Mouse (Mus musculus) kidney, postnatal 14 days (tissue): Measurements from ENCODE around the gene Gm8947.
"Not testable (repeated sequence)": the region's sequence is repeated elsewhere in the genome, so short reads cannot be mapped to it uniquely, and the experiment has no call there.

Source experiments
- DNase-seq: peaks from one replicate; pipeline ENCODE4 v3.0.0; 2022; ENCODE audit warnings: mixed read lengths

Gm8947 gene

DNA sequence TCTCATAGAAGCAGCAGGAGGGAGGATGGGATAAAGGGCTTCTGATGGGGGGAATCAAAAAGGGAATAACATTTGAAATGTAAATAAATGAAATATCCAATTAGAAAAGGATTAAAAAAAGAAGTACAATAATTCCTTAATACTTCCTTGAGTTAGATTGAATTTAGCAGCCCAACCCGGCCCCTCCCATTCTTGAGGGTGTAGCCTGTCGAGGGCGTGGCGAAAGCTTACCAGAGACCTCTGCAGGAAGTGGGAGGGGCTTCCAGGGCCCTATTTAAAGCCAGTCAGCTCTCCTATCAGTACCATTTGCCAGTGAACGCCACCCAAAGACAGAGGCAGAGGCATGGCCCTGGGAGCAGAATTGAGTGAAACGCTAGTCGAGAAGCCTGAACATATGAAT is at the start of gene Gm8947:
Gm8947 (plus strand) TSS at position 302 of the 400 bp plus-strand sequence.
- DNase-seq = not testable (repeated sequence)

DNA sequence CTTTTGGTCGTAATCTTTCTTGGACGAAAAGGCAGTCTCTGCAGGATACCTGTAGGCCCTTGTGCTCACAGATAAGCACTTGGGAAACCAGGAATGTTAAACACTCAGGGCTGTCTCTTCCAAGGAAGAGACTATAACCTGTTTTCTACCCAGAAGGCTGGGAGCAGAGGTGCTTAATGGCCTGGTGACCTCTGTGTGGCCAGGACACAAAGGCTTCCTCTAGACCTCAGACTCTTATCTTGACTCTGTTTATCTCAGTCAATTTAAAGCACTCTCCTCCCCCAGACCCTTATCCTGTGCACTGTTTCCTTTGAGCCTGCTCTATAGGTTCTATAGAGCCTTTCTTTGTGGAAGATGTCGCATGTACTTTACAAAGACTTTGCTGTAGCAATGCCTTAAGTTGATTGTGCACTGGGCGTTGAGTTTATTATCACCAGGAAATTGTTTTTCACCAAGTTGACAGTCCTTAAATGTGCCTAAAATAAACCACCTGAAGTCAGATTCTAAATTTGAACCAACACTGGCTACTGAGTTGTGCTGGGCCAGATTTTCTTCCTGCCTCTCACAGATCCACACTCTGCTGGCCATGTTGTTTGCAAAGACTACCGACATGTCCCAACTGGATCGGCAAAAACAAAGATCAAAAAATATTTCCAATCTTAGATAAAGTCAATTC is 47.6 kb upstream of the Gm8947 start:
- no peak for DNase-seq

DNA sequence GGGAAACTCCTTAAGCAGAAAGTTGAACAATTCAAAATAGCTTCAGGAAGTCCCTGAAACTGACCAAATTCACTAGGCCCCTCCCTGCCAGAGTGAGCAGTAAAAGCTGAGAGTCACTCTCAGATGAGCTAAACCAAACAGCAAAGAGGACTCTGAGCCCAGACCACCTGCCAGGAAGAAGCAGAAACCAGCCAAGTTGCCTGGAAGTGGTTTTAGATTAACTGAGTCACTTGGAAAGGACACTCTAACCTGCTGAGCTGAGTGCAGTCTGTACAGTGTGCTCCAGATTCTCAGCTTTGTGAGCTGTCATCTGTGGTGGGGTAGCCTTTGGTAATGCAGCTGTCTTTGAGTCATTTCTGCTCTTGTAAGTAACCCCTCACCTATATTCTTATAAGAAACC is 44.4 kb upstream of the Gm8947 start:
- DNase-seq = no peak

DNA sequence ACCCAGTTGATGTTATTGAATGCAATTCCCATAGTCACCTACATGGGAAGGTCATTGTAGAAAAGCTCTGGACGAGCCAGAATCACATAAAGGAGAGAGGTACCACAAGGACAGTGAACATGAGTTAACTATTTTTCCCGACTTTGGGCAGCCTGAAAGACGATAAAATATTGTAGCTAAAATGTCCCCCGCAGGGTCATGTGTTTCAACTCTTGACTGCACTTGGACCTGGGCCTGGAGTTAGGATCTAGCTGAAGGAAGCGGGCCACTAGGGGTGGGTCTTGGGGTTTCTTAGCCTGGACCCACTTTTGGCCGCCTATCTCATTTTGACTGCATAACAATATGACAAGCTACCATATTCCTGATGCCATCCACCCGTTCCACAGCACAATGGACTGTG is 42.0 kb upstream of the Gm8947 start:
- DNase-seq = no peak

DNA sequence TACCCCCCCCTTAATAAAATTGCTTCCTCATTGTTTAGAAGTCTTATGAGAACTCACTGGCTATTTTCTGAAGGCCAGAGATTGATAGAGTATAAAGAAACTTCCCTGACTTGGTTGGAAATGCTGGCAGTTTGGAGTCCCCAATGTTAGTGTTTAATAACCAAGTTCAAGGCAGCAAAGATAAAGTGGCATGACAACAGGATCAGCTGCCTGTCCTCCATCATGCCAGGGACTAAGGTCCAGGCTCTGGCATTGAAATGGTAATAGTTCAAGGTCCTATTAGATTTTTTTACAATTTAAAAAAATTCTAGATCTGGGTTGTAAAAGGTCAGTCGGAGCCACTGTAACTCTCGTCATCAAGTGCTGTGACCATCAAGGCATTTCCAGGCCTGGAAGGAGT is 41.1 kb upstream of the Gm8947 start:
- DNase-seq = no peak

DNA sequence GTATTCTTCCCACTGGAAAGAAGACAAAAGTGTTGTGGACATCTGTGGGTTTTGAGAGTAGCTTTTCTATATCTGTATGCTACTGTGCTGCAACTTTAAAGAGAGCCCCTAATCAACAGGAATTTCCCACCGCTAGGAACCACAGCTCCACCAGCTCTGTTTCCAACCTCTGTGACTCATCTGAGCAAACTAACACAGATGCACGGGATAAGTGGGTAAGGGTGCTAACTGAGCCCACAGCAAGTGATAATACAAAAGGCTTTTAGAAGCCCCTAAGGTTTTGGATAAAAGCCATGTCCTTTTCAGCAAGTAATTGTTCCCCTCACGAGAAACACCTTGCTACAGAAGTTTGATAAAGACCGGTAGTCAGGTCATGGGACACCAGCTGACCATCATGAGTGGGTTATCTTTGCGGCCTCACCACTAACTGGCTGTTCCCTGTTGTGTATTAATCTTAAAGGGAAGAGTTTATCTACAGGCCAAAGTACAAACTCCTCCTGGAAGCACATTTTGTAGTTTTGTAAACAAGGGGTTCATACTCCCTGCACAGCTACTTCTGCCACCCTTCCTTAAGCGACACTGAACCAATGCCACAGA is 39.0 kb upstream of the Gm8947 start:
- no peak for DNase-seq

DNA sequence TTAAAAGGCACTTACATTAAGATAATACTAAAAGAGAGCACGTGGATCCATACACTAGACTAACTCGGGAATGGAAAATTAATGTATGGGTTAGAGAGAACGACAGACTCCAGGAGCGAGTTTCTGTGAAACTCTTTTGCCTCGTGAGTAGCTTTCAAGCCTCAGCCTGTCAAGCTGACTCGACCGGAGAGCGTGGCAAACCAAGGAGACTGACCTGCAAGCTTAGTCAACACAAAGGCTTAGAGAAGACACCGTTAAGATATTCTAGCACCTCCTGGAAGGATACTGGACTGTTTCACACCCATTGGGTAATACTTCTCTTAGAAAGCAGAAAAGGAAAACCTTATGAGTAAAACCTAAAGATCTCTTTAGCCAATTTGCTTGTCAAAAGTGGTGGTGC is 38.0 kb upstream of the Gm8947 start:
- not testable (repeated sequence) for DNase-seq

DNA sequence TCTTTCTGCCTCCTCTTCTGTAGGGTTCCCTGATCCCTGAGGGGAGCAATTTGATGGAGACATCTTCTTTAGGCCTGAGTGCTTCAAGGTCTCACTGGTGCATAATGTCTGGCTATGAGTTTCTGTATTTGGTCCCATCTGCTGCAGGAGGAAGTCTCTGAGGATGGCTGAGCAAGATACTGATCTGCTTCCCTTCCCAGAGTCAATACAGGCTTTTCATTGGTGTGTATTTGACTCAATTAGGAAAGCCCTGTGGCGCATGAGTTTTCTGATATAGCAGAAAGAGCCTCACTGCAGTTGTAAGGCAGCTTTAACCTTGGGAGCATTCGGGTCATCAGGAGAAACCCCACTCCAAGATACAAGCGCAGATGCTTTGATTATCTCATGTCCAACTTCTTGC is 36.0 kb upstream of the Gm8947 start:
- no peak for DNase-seq

DNA sequence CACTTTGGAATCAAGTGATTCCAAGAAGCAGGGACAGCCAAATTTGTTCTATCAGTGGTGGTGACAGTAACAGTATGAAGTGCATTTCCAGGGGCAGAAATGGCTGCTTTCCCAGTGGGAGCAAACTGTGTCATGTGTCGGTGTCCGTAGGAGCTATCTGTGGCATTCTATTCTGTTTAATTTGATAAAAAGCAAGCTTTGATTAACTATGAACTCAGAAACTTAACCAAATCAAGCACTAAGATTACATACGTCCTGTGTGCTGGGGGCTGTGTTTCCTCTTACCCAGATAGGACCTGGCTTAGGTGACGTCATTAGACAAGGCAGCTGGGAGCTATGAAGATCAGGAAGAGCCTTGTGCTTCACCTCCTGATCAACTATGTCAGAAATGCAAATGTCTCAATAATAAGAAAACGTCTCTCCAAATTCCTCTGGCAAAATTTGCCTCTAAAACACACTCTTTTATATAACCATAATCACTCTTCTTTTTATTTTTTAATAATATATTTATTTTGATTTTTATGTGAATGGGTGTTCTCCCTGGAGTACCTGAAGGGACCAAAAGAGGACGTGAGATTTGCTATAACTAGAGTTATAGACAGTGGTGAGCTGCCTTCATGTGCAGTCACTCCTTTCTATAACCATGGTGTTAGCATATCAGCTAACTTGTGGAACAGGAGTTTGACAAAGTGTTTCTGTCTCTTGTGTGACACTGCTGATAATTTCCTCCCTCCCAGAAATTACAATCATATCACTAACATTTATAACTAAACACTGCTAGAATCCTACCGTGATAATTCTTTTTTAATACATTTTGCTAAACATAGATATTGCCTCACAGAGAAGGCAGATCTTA is 35.2 kb upstream of the Gm8947 start:
- DNase-seq = no peak

DNA sequence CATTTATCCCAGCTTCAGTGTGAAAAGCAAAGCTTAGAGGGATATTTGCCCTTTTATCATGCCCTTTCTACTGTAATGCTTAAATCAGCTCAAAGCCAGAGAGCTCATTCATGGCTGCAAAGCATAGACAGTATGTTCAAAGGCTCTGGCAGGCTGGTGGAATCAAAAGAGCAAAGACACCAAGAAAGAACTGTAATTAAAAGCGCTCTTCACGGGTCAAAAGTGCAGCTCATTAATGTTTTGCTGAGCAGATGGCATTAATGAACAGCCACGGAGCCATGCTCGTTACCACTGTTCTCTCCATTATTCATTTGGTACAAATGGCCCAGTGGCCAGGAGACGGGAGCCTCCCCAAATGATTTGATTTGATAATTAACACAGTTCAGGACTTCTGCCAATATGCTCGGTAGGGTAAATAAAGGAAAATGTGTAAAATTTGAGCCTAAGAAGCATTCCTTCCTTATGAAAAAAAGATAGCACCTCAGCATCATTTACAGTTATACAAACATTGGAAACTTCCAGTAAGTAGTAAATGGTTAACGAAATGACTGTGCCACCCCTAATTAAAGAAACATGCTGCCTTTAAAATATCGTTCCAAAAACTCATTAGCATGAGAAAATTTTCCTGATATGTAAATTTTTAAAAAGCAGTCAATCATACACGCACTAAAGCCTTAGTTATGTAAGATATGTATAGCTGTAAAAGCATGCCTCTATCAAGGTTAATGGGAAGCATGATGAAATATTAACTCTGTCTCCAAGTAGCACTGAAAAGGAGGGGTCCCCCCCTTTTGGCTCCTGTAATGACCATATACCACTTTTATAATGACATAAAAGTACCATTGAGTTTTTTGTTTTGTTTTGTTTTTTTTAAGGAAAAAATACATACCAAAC is 34.0 kb upstream of the Gm8947 start:
- peak; percentile 84 for DNase-seq

DNA sequence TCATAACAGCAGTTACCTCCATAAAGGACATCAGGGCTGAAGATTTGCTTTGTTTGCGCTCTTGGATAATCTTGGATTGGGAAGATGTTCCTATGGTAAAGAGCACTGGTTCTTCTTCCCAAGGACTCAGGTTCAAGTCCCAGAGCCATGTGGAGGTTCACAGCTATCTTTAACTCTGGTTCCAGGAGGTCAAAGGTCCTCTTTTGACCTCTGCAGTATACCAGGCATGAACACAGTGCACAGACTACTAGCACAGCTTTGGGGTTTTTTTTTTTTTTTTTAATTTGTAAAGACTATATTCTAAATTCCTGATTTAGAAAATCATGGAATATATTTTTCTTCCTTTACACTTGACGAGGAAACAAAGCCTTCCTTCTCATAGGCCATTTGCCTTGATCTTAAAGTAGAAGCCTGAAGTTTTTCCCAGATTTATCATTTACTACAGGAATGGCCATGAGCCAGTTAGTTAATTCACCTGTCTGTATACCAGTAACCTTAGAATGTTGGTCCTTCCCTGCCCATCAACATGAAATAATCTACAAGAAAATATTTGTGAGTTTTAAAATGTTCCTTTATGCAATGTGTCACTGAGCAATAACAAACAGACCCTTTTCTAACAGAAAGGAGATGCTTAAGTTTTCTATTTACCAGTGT is 33.2 kb upstream of the Gm8947 start:
- no peak for DNase-seq

DNA sequence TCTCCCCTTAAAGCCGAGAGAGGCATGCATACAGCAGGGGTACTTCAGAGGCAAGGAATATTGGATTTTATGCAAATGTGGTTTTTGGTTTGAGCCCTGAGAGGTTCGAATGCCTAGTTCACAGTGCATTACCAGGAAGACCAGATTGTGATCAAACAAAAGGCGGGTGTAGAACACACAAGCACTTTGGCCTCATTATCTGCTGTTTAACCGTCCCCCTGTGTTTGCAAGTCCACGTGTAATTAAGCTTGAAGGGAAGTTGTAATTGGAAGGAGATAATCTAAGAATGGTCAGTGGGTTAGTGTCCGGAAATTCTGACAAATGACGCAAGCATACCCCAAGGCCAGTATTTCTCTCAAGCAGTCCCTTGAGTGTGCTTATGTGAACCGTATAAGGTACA is 26.1 kb upstream of the Gm8947 start:
- no peak for DNase-seq

DNA sequence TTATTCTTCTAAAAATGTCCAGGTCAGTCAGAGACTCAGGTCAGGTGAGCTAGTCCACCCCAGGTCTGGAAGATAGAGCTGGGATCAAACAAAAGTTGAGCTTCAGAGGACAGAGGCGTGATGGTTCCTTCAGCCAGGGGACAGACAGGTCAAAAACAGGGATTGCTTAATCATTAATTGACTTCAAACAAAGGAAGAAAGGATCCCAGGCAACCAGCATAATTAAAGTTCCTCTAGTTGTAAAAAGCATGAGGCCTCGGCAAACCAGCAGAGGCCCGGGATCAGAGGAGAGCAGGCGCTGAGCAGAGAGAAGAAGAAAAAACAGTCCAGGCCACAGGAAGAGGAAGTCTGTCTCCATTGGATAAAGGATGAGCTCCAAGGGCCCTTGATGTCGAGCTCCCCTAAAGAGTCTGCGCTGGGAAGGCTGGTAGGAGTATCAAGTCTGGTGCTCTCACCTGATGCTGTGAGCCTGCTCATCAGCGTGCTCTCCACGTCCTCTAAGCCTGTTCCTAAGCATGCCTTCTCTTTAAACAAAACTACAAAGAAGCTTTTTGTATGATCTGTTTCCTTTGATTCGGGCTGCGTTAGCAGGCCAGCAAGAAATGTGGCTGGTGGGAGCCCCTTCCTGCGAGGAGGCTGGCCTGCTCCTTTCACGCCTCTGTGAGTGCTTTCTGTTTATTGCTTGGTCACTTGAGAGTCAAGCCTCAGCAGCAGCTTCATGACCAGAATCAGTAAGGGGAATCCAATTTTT is 24.7 kb upstream of the Gm8947 start:
- DNase-seq = no peak

DNA sequence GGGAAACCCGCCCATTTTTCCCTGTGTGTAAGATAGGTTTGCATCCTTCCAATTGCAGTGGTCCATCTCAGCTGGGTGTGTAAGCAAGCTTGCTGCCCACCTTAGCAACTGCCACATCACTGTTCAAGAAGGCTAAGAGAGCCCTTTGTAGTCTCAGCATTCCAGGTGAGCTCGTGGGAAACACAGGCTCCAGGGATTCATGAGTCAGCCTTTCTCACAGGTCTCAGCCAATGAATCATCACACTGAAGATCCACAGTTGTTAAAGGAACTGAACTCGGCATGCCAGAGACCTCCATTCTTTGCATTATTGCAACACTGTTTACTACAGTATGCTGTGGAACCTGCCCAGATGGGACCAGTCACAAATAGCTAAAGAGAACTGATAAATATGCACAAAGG is 23.5 kb upstream of the Gm8947 start:
- no peak for DNase-seq

DNA sequence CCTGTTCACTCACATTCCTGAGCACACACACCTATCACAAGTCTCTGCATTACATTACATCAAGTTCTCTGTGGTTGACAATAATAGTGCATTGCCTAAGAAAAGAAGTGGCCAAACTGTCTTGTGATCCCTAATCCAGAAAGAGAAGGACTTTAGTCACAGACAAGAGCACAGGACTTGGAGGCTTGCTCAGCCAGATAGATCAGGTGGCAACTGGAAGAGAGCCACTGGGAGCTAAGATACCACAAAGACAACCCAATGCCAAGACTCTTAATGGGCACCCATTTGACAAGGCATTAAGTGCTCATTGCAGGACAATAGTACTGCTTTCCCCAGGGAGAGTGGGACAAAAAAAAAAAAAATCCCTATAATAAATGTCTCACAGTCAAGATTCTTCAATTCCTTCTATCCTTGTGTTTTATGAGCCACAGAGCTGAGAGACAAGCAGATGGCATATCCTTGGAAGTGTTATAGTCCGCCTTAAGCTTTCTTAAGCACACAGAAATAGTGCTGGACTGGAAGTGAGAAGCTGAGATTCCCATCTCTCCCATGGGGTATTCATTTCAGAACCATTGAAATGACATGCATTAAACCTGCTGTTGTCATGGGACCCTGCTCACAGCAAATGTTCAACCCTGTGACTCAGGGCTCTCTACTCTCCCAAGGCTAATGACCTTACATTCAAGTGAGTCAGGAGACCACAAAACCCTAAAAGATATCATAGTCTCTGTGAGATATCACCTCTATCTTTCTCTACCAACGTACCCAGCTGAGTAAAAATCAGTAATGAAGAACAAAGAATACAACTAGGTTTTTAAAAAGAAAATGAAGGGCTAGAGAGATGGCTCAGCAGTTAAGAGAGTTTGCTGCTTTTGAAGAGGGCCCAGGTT is 20.4 kb upstream of the Gm8947 start:
- no peak for DNase-seq

DNA sequence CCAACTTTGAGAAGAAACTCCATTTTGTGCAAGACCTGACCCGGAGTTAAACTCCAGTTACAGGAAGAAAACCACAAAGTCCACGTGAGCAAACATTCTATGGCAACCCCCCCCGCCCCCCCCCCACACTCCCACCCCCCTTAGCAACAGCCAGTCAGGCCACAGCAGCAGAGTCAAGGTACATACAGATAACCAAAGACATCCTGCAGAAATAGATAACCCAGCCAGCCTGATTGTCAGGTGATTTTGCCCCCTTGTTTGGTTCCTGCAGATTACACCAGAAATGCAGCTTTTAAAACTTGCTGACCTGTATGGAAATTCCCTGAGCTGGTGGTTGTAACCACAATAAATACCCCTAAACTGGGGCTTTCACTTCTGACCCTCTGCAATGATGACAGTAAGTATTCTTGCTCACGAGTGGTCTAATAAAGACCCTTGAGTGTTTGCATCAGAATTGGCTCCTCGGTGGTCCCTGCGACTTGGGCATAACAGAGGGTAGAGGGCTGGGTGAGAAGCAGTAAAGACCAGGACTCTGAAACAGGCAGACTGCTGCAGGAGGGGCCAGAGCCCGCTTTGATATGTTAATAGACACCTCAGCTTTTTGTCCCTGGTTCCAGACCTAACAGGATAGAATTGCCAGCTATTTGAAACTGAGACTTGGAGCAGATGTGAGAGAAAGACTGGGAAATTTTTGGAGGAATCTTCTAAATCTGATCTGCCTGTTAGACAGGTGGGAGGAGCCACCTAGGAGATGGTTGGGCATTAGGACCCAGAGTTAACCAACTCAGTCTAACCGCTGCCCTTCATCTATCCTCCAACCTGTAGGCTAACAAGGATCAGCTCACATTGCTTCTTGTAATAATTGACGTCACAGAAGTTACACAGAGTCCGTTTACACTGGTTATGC is 14.9 kb upstream of the Gm8947 start:
- peak; percentile 64 for DNase-seq

DNA sequence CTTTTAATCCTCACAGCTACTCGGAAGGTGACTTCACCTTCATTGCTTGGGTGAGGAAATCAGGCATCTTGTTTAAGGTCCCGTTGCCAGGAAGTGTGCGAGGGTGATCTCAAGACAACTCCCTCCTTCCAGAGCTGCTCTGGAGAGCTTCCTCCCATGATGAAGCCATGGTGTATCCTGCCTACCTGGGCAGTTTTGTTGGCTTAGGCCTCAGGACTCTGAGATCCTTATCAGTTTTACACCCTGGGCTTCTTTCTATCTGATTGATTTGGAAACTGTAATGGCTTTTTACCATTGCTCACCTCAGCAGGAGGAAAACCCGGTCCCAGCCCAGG is 14.3 kb upstream of the Gm8947 start:
- no peak for DNase-seq

DNA sequence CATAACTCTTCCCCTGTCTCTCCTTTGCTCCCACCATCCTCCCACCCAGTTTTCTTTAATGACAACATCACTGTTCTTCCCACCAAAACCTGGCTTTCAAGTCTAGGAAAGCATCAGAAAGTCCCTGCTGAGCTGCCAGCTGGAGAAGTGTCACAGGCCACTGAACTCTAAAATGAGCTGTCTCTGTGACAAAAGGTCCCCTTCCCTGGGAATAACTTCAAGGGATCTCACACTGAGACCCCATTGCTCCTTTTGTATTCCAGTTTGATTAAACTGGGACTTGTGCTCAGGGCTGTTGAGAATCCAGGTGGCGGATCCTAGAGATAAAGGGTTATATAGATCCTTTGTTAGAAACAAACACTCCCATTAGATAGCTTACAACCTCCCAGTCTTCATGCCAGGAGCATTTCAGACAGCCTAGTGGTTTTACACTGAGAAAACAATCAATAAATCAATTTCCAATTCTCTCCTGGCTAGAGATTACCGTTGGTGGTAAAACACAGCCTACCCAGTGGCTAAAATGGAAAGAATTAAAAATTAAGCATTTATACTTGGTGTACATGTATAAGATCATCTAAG is 13.6 kb upstream of the Gm8947 start:
- DNase-seq = no peak

DNA sequence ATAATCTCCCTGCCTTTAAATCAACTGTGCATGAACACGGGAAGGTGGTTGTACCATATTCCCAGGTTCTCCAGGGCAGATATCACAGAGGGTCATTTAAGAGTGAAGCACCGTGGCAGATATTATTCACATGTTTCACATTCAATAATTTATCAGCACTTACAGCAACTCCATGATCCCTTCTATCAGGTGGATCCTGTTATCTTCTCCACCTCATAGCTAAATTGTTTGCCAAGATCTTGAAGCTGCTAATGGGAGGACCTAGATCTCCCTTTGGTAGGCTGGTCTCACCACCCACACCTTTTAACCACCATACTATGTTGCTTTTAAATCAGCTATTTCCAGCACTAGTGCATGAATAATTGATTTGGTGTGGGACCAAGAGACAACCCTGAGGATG is 12.0 kb upstream of the Gm8947 start:
- no peak for DNase-seq
